Mouse (Mus musculus) bone marrow, adult 2 months (tissue): ENCODE data around the gene Zc3h12a. TPM values are rescaled to one million over a fixed set of nuclear protein-coding genes. Genes with fewer than 3 reads are reported as not detected.

Experiments used
- H3K27ac ChIP-seq: fragments of 200-500 bp; 2 replicates; pipeline ENCODE4 v1.5.1; 2012; ENCODE audit warnings: low read depth, mild to moderate bottlenecking, control low read depth, inconsistent platforms, low read length; ENCODE audit not compliant: control insufficient read depth, poor library complexity, insufficient read depth
- H3K4me1 ChIP-seq: fragments of 200-500 bp; 2 replicates; pipeline ENCODE4 v1.6.1; 2011; ENCODE audit warnings: low read length; ENCODE audit not compliant: control insufficient read depth, insufficient read depth
- H3K4me3 ChIP-seq: fragments of 200-500 bp; replicated peaks from 2 replicates; pipeline ENCODE3; 2011; ENCODE audit warnings: mild to moderate bottlenecking, low read depth, low read length, control low read depth; ENCODE audit not compliant: control insufficient read depth
- CTCF ChIP-seq: fragments of 200-500 bp; IDR thresholded peaks from 2 replicates; pipeline ENCODE4 v1.5.1; 2011; ENCODE audit warnings: low read length, control low read depth; ENCODE audit not compliant: control insufficient read depth, insufficient read depth
- POLR2A ChIP-seq: fragments of 200-500 bp; IDR thresholded peaks from 2 replicates; pipeline ENCODE4 v1.6.1; 2011; ENCODE audit warnings: low read depth, mild to moderate bottlenecking, control low read depth, low read length, borderline replicate concordance; ENCODE audit not compliant: control insufficient read depth
- WGBS: fragments of 180-500 bp; shearing (Covaris S2); methylation state at CpG from one replicate; pipeline ENCODE4 v1.1.7; 2018; 5-methylcytosine and 5-hydroxymethylcytosine counted together
- polyA plus RNA-seq: library from polyadenylated mRNA; stranded (reverse); fragments of >200 nt; gene quantifications from 2 replicates; pipeline ENCODE4 v1.2.4, GENCODE M21; 2011; ENCODE audit warnings: low replicate concordance; ENCODE audit not compliant: missing spikeins, insufficient read depth, insufficient read length

Zc3h12a gene
- polyA plus RNA-seq, 1 experiment: 12.5 TPM

DNA sequence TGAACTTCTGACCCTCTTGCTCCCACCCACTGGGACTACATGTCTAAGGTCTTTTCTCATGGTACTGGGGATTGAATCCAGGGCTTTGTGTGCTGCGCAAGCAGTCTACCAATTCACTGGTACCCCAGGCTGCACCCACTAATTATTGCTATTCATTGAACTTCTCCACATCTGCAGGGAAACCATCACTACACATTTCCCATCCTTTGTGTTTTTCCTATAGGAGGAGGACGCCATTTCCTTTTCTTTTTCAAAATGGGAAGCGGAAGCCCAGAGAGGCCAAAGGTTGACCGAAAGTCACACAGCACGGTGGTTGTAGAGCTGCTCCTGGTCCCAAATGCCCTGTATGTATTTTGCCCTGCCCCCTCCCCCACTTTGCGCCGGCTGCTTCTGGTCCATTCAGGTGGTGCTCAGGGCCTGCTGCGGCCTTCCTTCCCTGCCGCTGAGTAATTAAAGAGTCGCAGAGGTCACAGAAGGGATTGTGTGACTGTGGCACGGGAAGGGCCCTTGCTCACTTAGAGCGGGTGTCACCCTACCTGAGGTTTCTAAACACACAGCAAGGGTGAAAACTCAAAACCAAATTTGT lies 8.8 kb upstream of the Zc3h12a start:
- no peak for TF ChIP-seq CTCF
- no peak for TF ChIP-seq POLR2A
- Histone ChIP-seq H3K27ac (no peak overlapping the region), H3K4me1 (no peaks in the 10 kb centered on the region; the same call in 1 of the 2 replicates), H3K4me3 (no peak overlapping the region)
- 84% methylated on average over 12 of the region's 12 CpGs for WGBS

DNA sequence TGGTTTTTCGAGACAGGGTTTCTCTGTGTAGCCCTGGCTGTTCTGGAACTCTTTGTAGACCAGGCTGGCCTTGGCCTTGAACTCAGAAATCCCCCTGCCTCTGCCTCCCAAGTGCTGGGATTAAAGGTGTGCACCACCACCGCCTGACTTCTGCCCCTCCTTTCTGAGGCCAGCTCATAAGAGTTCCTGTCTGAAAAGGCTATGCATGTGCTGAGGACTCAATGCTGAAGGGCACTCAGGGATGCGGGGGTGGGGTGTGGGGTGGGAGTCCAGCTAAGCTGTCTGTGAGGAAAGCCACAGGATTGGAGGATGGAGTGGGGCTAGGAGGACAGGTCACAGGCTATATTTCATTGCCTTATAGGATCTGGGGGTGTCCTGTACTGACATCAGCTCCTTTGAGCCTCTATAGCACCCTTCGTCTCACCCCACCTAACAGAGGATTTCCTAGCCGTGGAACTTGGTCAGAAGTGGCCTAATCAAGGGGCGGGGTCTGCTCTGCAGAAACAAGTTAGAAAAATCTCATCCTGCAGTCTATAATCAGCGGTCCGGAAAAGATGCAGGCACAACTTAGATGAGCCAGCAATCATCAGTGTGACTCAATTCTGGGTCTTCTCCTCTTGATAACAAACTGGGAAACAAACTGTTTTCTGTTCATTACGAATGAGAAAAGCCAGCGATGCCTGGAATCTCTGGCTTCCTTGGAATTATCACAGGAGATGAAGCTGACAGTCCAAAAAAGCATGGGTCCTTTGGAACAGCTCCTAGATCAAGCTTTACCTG lies 7.6 kb upstream of the Zc3h12a start:
- Histone ChIP-seq H3K4me1 (peaks cover 3% of the 10 kb centered on the region; the same call in 1 of the 2 replicates), H3K27ac (no peak overlapping the region), H3K4me3 (no peak overlapping the region)
- 75% methylated on average over 10 of the region's 10 CpGs for WGBS
- TF ChIP-seq POLR2A: no peak
- TF ChIP-seq CTCF: no peak

DNA sequence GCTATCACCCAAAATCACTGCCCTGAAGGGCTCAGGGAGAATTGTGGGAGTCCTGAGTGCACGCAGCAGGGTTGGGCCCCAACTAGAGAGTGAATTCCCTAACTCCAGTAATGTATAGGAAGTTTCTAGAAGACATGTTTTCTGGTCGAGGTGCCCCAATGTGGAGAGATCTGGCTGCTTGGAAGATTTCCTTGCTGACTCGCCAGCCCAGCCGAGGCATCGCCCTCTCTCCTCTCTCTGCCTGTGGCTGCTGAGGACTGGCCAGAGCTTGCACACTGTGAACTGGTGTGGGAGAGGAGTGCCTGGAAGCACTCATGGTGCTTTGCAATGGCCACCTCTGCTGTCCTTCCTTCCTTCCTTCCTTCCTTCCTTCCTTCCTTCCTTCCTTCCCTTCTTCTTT lies 7.0 kb upstream of the Zc3h12a start:
- Histone ChIP-seq H3K27ac (no peak overlapping the region), H3K4me1 (peaks cover 3% of the 10 kb centered on the region; the same call in 1 of the 2 replicates), H3K4me3 (no peak overlapping the region)
- 66% methylated on average over 5 of the region's 5 CpGs for WGBS
- TF ChIP-seq POLR2A (no peak), CTCF (no peak)

DNA sequence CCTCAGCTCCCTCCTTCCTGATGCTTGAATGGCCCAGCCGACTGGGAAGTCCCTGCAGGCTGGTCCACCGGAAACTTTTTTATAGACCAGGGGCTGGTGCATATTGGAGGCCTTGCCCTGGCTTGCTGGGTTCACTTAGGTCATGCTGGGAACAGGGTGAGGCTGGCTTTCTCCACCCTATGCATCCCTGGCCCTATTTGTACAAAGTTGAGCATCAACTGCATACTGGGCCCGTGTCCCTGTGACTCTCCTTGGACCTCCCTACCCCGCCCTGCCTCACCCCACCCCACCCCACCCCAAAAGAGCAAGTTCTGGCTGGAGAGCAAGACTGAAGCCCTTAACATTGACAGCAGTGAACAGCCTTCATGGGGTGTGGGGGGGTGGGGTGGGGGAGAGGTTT lies 6.6 kb upstream of the Zc3h12a start:
- WGBS: 68% methylated on average over 4 of the region's 4 CpGs

DNA sequence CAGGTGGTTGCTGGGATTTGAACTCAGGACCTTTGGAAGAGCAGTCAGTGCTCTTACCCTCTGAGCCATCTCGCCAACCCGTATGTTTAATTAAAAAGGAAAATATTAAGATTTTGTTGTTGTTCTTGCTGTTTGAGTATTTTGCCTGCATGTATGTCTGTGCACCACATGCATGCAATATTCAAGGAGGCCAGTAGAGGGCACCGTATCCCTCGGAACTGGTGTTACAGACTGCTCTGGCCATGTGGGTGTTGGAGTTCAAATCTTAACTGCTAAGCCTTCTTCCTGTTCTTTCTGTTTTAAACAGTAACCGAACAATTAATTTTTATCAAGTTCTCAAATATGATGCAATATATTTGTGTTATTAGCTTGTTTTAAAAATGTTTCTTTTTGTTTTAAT lies 4.8 kb upstream of the Zc3h12a start:
- H3K27ac ChIP-seq: no peak overlapping the region
- WGBS: 27% methylated on average over 5 of the region's 5 CpGs
- peaks cover 4% of the 10 kb centered on the region for H3K4me1 ChIP-seq

More for the DNA sequence above, 6.6 kb upstream of the Zc3h12a start:
- peaks cover 3% of the 10 kb centered on the region; the same call in 1 of the 2 replicates for H3K4me1 ChIP-seq
- H3K4me3 ChIP-seq: no peak overlapping the region
- TF ChIP-seq POLR2A (no peak), CTCF (no peak)
- no peak overlapping the region for H3K27ac ChIP-seq

DNA sequence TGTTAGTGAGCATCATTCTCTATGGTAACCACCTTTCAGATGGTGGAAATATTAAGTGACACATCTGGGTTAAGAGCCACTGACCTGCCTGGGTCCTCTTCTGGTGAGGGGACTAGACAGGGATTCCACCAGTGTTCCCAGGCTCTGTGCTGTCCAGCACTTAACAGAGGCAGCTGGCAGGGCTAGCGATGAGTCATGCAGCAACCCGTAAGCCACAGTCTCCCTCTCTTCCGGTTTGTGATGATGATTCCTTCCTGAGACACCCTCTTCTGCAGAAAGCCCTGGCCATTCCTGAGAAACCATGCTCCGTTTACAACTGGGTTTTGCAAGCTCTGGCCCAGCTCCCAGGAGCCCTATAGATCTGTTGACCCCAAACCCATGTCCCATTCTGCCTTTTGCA lies 3.9 kb upstream of the Zc3h12a start:
- peaks cover 4% of the 10 kb centered on the region for H3K4me1 ChIP-seq
- no peak overlapping the region for H3K27ac ChIP-seq
- H3K4me3 ChIP-seq: no peak overlapping the region
- TF ChIP-seq POLR2A (no peak), CTCF (no peak)
- WGBS: 3% methylated on average over 4 of the region's 4 CpGs

More for the DNA sequence above, 4.8 kb upstream of the Zc3h12a start:
- H3K4me3 ChIP-seq: no peak overlapping the region
- TF ChIP-seq POLR2A (no peak), CTCF (peak; percentile 82)

DNA sequence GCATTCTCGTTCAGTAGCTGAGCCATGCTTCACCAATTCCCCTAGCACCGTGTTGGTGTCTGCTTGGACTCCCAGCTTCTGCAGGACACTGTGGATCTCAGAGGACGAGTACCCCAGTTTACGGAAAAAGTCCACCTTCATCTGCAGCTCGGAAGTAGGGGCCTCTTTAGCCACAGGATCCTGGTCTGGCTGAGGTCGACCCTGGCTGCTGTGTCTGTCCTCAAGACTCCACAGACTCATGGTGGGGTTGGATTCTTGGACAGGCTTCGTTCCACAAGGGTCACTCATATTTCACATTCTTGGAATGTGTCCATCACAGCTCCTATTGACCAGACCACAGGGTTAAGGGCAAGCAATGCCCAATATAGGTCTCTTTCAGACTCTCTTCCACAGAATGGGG lies 879 bp downstream of the Zc3h12a start:
- 34% methylated on average over 7 of the region's 7 CpGs for WGBS
- no peak for TF ChIP-seq CTCF
- TF ChIP-seq POLR2A: no peak
- H3K4me1 ChIP-seq: peaks cover 17% of the 10 kb centered on the region
- H3K4me3 ChIP-seq: peak overlapping the region; percentile 89
- peak overlapping the region; percentile 99 for H3K27ac ChIP-seq

DNA sequence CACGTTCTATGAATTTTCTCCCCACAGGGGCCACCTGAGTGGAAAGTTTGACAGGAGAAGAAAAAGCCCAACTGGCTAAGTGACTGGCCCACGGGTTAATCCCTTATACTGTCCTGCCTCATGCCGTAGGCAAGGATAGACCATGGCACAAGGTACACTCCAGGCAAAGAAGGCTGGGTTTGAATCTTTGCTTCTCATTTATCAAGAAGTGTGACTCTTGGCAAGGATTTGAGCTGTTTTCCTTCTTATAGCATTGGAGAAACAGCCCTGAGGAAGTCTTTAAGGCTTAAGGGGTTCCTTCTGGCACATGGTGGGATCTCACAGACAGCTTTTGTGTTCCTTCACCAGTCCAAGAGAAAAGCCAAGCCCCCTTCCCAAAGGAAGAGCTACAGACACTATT lies 1.5 kb downstream of the Zc3h12a start:
- WGBS: 71% methylated on average over 3 of the region's 3 CpGs
- H3K4me1 ChIP-seq: peaks cover 16% of the 10 kb centered on the region
- TF ChIP-seq POLR2A: no peak
- no peak for TF ChIP-seq CTCF
- H3K4me3 ChIP-seq: peak overlapping the region; percentile 28
- H3K27ac ChIP-seq: no peak overlapping the region
